Mouse (Mus musculus) heart, embryonic 10.5 days (tissue): ENCODE data around the gene Clspn. TPM values are rescaled to one million over a fixed set of nuclear protein-coding genes. Genes with fewer than 3 reads are reported as not detected.

Source experiments
- DNase-seq: peaks from one replicate; pipeline ENCODE4 v3.0.0-alpha.2; 2017; ENCODE audit warnings: low spot score
- H3K27ac ChIP-seq: fragments of 300-500 bp; sonication (generic); 2 replicates; pipeline ENCODE4 v1.5.1; 2016; ENCODE audit warnings: mild to moderate bottlenecking
- H3K27me3 ChIP-seq: fragments of 300-500 bp; sonication (generic); 2 replicates; pipeline ENCODE4 v1.6.1; 2016; ENCODE audit warnings: mild to moderate bottlenecking; ENCODE audit not compliant: poor library complexity, insufficient read depth, severe bottlenecking
- H3K36me3 ChIP-seq: fragments of 300-500 bp; sonication (generic); 2 replicates; pipeline ENCODE4 v1.6.1; 2016; ENCODE audit warnings: mild to moderate bottlenecking, moderate library complexity
- H3K4me1 ChIP-seq: fragments of 300-500 bp; sonication (generic); 2 replicates; pipeline ENCODE4 v1.6.1; 2016; ENCODE audit warnings: mild to moderate bottlenecking
- H3K4me3 ChIP-seq: fragments of 300-500 bp; sonication (generic); 2 replicates; pipeline ENCODE4 v1.5.1; 2016; ENCODE audit warnings: mild to moderate bottlenecking, moderate library complexity
- H3K9me3 ChIP-seq: fragments of 300-500 bp; sonication (generic); 2 replicates; pipeline ENCODE4 v1.6.1; 2016; ENCODE audit warnings: mild to moderate bottlenecking, moderate library complexity
- WGBS: fragments of 180-500 bp; shearing (Covaris S2); methylation state at CpG from one replicate; pipeline ENCODE4 v1.1.7; 2016; 5-methylcytosine and 5-hydroxymethylcytosine counted together
- polyA plus RNA-seq: library from polyadenylated mRNA; unstranded; fragments of >200 nt; fragmentation: Nextera tagmentation; extraction: Ambion mirVana; gene quantifications from 2 replicates; pipeline ENCODE4 v1.2.1, GENCODE M21; 2016

The Clspn gene
- polyA plus RNA-seq, 1 experiment from 2014 or later = 34.0 TPM

GRCm38 (mm10) chr4:126577920-126578319 is 21.2 kb downstream of the Clspn start:
- 89% methylated on average over 3 of the region's 3 CpGs for WGBS
- no peak for DNase-seq
- Histone ChIP-seq H3K36me3 (peaks cover 98% of the 10 kb centered on the region), H3K9me3 (no peaks in the 10 kb centered on the region), H3K27me3 (no peaks in the 10 kb centered on the region), H3K27ac (no peak overlapping the region), H3K4me1 (no peaks in the 10 kb centered on the region), H3K4me3 (no peak overlapping the region)

- 89% methylated on average over 2 of the region's 2 CpGs for WGBS
- Histone ChIP-seq H3K9me3 (no peaks in the 10 kb centered on the region), H3K4me3 (no peak overlapping the region), H3K27ac (no peak overlapping the region), H3K27me3 (no peaks in the 10 kb centered on the region), H3K36me3 (peaks cover 98% of the 10 kb centered on the region), H3K4me1 (no peaks in the 10 kb centered on the region)
- DNase-seq = no peak
Measured at GRCm38 (mm10) chr4:126579077-126579476, 22.3 kb downstream of the Clspn start.

- no peak for DNase-seq
- Histone ChIP-seq H3K4me1 (no peaks in the 10 kb centered on the region), H3K4me3 (no peak overlapping the region), H3K9me3 (no peaks in the 10 kb centered on the region), H3K36me3 (peaks cover 91% of the 10 kb centered on the region), H3K27ac (no peak overlapping the region), H3K27me3 (no peaks in the 10 kb centered on the region)
- 93% methylated on average over 13 of the region's 13 CpGs for WGBS
Measured at GRCm38 (mm10) chr4:126585739-126586138, 29.0 kb downstream of the Clspn start.

- no peaks in the 10 kb centered on the region for H3K4me1 ChIP-seq
- H3K27me3 ChIP-seq = no peaks in the 10 kb centered on the region
- H3K4me3 ChIP-seq = no peak overlapping the region
- no peak for DNase-seq
- H3K36me3 ChIP-seq = peaks cover 70% of the 10 kb centered on the region
- H3K9me3 ChIP-seq = no peaks in the 10 kb centered on the region
- H3K27ac ChIP-seq = no peak overlapping the region
- WGBS = 92% methylated on average over 6 of the region's 6 CpGs
Measured at GRCm38 (mm10) chr4:126592039-126592438, 35.3 kb downstream of the Clspn start.

GRCm38 (mm10) chr4:126599971-126600754 is 43.4 kb downstream of the Clspn start:
- Histone ChIP-seq H3K9me3 (no peaks in the 10 kb centered on the region), H3K4me1 (peaks cover 10% of the 10 kb centered on the region), H3K27me3 (peaks cover 9% of the 10 kb centered on the region), H3K27ac (no peak overlapping the region), H3K4me3 (no peak overlapping the region), H3K36me3 (no peaks in the 10 kb centered on the region)
- WGBS = 27% methylated on average over 8 of the region's 8 CpGs
- DNase-seq = peak; percentile 78

- WGBS = 23% methylated on average over 19 of the region's 22 CpGs
Measured at GRCm38 (mm10) chr4:126601597-126602444, 45.1 kb downstream of the Clspn start.

GRCm38 (mm10) chr4:126602445-126602762 is 45.7 kb downstream of the Clspn start:
- Histone ChIP-seq H3K27me3 (peaks cover 9% of the 10 kb centered on the region), H3K9me3 (no peaks in the 10 kb centered on the region), H3K36me3 (no peaks in the 10 kb centered on the region), H3K4me1 (peaks cover 10% of the 10 kb centered on the region), H3K4me3 (peak overlapping the region; percentile 41; the same call in 1 of the 2 replicates), H3K27ac (no peak overlapping the region)
- DNase-seq = no peak
- 10% methylated on average over 6 of the region's 6 CpGs for WGBS

More at GRCm38 (mm10) chr4:126601597-126602444, 45.1 kb downstream of the Clspn start:
- Histone ChIP-seq H3K4me1 (peaks cover 10% of the 10 kb centered on the region), H3K4me3 (peak overlapping the region; percentile 41), H3K36me3 (no peaks in the 10 kb centered on the region), H3K9me3 (no peaks in the 10 kb centered on the region), H3K27me3 (peaks cover 9% of the 10 kb centered on the region), H3K27ac (no peak overlapping the region)
- no peak for DNase-seq

GRCm38 (mm10) chr4:126604141-126604540 is 47.4 kb downstream of the Clspn start:
- WGBS = 75% methylated on average over 2 of the region's 2 CpGs
- Histone ChIP-seq H3K4me1 (peaks cover 10% of the 10 kb centered on the region), H3K27me3 (peaks cover 9% of the 10 kb centered on the region), H3K9me3 (no peaks in the 10 kb centered on the region), H3K4me3 (no peak overlapping the region), H3K36me3 (no peaks in the 10 kb centered on the region), H3K27ac (no peak overlapping the region)
- DNase-seq = no peak

GRCm38 (mm10) chr4:126605751-126606150 is 49.0 kb downstream of the Clspn start:
- no peak overlapping the region for H3K27ac ChIP-seq
- no peak for DNase-seq
- no peak overlapping the region for H3K4me3 ChIP-seq
- no peaks in the 10 kb centered on the region for H3K36me3 ChIP-seq
- no peaks in the 10 kb centered on the region for H3K9me3 ChIP-seq
- WGBS = 73% methylated on average over 4 of the region's 4 CpGs
- peaks cover 14% of the 10 kb centered on the region for H3K4me1 ChIP-seq
- peaks cover 9% of the 10 kb centered on the region for H3K27me3 ChIP-seq

GRCm38 (mm10) chr4:126609606-126610181 is 53.0 kb downstream of the Clspn start, which contains the start of gene 5730409E04Rik:
TSS of gene 5730409E04Rik (plus strand) at chr4:126609818.
- H3K9me3 ChIP-seq = no peaks in the 10 kb centered on the region
- H3K36me3 ChIP-seq = 0 out of 2 replicates have a peak, but pooled peaks cover 4% of the 10 kb centered on the region
- under 1% methylated on average over 47 of the region's 48 CpGs for WGBS
- peaks cover 4% of the 10 kb centered on the region; the same call in 1 of the 2 replicates for H3K4me1 ChIP-seq
- DNase-seq = peak; percentile 88
- peak within 1 kb of the TSS; percentile 81 for H3K4me3 ChIP-seq
- H3K27ac ChIP-seq = peak within 1 kb of the TSS; percentile 89
- H3K27me3 ChIP-seq = peaks cover 13% of the 10 kb centered on the region; the same call in 1 of the 2 replicates

GRCm38 (mm10) chr4:126611991-126612390 is 55.3 kb downstream of the Clspn start:
- 90% methylated on average over 17 of the region's 17 CpGs for whole genome bisulfite sequencing

GRCm38 (mm10) chr4:126616312-126616711 is 59.6 kb downstream of the Clspn start:
- peaks cover 8% of the 10 kb centered on the region for H3K4me1 ChIP-seq
- H3K9me3 ChIP-seq = no peaks in the 10 kb centered on the region
- 81% methylated on average over 4 of the region's 4 CpGs for WGBS
- 0 out of 2 replicates have a peak, but pooled peaks cover 4% of the 10 kb centered on the region for H3K36me3 ChIP-seq
- DNase-seq = no peak
- H3K4me3 ChIP-seq = no peak overlapping the region
- H3K27me3 ChIP-seq = peaks cover 39% of the 10 kb centered on the region
- no peak overlapping the region for H3K27ac ChIP-seq

More at GRCm38 (mm10) chr4:126611991-126612390, 55.3 kb downstream of the Clspn start:
- peaks cover 4% of the 10 kb centered on the region; the same call in 1 of the 2 replicates for H3K4me1 ChIP-seq
- DNase-seq = no peak
- H3K9me3 ChIP-seq = no peaks in the 10 kb centered on the region
- no peak overlapping the region for H3K4me3 ChIP-seq
- 0 out of 2 replicates have a peak, but pooled peaks cover 4% of the 10 kb centered on the region for H3K36me3 ChIP-seq
- H3K27me3 ChIP-seq = peaks cover 13% of the 10 kb centered on the region; the same call in 1 of the 2 replicates
- no peak overlapping the region for H3K27ac ChIP-seq
